Mouse (Mus musculus) forebrain, embryonic 15.5 days (tissue): ENCODE measurements around the gene Cherp. TPM values are rescaled to one million over a fixed set of nuclear protein-coding genes. Genes with fewer than 3 reads are reported as not detected.

Experiments
- ATAC-seq: fragments of 200-750 bp; cut with Nextera tagmentation; replicated peaks from 2 replicates; pipeline ENCODE4 v1.8.0; 2017; ENCODE audit warnings: mild to moderate bottlenecking, moderate TSS enrichment, moderate library complexity
- H3K27ac ChIP-seq: fragments of 300-500 bp; sonication (generic); replicated peaks from 2 replicates; pipeline ENCODE4 v1.5.1; 2015; ENCODE audit warnings: mild to moderate bottlenecking, inconsistent platforms
- H3K27me3 ChIP-seq: fragments of 300-500 bp; sonication (generic); 2 replicates; pipeline ENCODE4 v1.6.1; 2015; ENCODE audit warnings: inconsistent platforms
- H3K36me3 ChIP-seq: fragments of 300-500 bp; sonication (generic); 2 replicates; pipeline ENCODE4 v1.6.1; 2015; ENCODE audit warnings: mild to moderate bottlenecking, inconsistent platforms
- H3K4me1 ChIP-seq: fragments of 300-500 bp; sonication (generic); 2 replicates; pipeline ENCODE4 v1.6.1; 2015; ENCODE audit warnings: inconsistent platforms
- H3K4me2 ChIP-seq: fragments of 300-500 bp; sonication (generic); replicated peaks from 2 replicates; pipeline ENCODE4 v1.6.1; 2015; ENCODE audit warnings: mild to moderate bottlenecking, inconsistent platforms
- H3K4me3 ChIP-seq: fragments of 300-500 bp; sonication (generic); 2 replicates; pipeline ENCODE4 v1.5.1; 2015; ENCODE audit warnings: mild to moderate bottlenecking, inconsistent platforms
- H3K9ac ChIP-seq: fragments of 300-500 bp; sonication (generic); replicated peaks from 2 replicates; pipeline ENCODE4 v1.6.1; 2015; ENCODE audit warnings: mild to moderate bottlenecking, inconsistent platforms
- H3K9me3 ChIP-seq: fragments of 300-500 bp; sonication (generic); 2 replicates; pipeline ENCODE4 v1.6.1; 2016; ENCODE audit warnings: inconsistent platforms
- WGBS: fragments of 180-500 bp; shearing (Covaris S2); methylation state at CpG from one replicate; pipeline ENCODE4 v1.1.7; 2015; ENCODE audit warnings: mixed read lengths; 5-methylcytosine and 5-hydroxymethylcytosine counted together
- polyA plus RNA-seq: library from polyadenylated mRNA; unstranded; fragments of >200 nt; fragmentation: Nextera tagmentation; extraction: Ambion mirVana; gene quantifications from 2 replicates; pipeline ENCODE4 v1.2.1, GENCODE M21; 2015

The Cherp gene
- polyA plus RNA-seq, 1 experiment from 2014 or later = 46.8 TPM

DNA sequence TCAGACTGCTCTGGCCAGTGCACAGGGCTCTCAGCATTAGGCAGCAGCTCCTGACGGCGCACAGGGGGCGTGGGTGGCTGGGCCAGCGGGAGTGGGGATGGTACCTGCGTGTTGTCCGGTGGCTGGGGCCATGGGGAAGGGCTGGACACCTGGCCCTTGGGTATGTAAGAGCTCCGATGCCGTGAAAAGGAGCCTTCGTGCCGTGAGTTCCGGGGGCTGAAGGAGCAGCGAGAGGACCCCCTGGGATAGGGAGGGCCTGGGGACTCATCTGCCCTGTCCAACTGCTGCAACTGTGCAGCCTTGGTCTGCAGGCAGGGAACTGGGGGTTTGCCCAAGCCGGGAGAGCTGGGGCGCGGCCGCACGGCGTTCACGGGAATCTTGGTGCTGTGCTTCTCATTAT is 21.2 kb upstream of the Cherp start:
- no peak overlapping the region for H3K27ac ChIP-seq
- H3K9me3 ChIP-seq = no peaks in the 10 kb centered on the region
- H3K4me1 ChIP-seq = peaks cover 29% of the 10 kb centered on the region
- H3K27me3 ChIP-seq = no peaks in the 10 kb centered on the region
- H3K9ac ChIP-seq = no peak overlapping the region
- H3K36me3 ChIP-seq = peaks cover 19% of the 10 kb centered on the region
- 93% methylated on average over 19 of the region's 19 CpGs for WGBS
- no peak for ATAC-seq
- H3K4me3 ChIP-seq = no peak overlapping the region
- H3K4me2 ChIP-seq = no peak overlapping the region

DNA sequence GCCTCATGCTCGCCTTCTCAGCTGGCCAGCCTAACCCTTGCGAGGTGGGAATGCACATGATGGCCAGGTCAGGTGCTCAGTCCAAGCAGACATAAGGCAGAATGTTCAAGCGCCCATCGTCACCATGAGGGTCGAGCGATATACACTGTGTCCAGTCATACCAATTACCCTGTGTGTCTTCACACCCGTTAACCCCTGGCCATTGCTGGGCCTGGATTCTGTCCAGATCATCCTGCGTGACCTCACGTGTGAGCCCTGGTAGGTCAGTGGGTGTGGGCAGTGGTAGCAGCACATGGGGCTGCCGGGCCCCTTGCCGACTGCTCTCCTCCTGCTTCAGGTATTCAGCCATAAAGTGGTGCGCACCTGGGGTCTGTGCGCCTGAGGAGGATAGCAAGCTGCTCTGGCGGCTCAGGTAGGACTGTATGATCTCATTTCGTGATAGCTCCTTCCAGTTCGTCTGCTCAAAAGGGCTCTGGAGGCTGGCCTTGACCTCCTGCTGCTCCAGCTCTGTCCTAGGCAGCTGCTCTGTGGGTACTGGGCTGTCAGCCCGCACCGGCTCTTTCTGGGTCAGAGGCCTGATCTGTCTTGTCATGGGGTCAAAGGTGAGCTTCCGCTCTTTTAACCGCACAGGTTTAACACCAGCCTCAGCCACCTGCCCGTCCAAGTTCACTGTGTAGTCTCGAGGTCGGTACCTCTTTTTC is 20.5 kb upstream of the Cherp start:
- Histone ChIP-seq H3K9me3 (no peaks in the 10 kb centered on the region), H3K27ac (no peak overlapping the region), H3K4me3 (no peak overlapping the region), H3K36me3 (peaks cover 19% of the 10 kb centered on the region), H3K4me2 (no peak overlapping the region), H3K4me1 (peaks cover 35% of the 10 kb centered on the region), H3K9ac (no peak overlapping the region), H3K27me3 (no peaks in the 10 kb centered on the region)
- 90% methylated on average over 23 of the region's 23 CpGs for WGBS
- ATAC-seq = no peak

DNA sequence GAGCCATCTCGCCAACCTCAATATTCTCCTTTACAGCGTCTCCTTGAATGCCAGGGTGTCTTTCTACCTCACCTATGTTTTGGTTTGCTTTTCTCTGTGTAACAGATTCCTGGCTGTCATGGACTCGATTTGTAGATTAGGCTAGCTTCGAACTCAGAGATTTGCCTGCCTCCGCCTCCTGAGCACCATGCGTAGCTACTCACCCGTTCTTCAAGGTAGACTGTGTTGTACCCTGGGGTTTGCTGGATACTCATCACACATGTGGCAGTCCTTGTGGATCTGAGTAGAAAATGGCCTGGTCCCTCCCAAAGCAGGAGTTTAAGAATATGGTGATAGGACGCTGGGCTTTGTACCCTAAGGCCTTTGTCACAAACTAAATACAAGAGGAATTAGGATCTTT is 18.4 kb upstream of the Cherp start:
- Histone ChIP-seq H3K36me3 (peaks cover 23% of the 10 kb centered on the region), H3K4me3 (peak overlapping the region; percentile 98), H3K27ac (peak overlapping the region; percentile 82), H3K9ac (peak overlapping the region; percentile 69), H3K4me1 (peaks cover 39% of the 10 kb centered on the region), H3K27me3 (no peaks in the 10 kb centered on the region), H3K4me2 (peak overlapping the region; percentile 76), H3K9me3 (no peaks in the 10 kb centered on the region)
- ATAC-seq = no peak
- 13% methylated on average over 8 of the region's 8 CpGs for WGBS

DNA sequence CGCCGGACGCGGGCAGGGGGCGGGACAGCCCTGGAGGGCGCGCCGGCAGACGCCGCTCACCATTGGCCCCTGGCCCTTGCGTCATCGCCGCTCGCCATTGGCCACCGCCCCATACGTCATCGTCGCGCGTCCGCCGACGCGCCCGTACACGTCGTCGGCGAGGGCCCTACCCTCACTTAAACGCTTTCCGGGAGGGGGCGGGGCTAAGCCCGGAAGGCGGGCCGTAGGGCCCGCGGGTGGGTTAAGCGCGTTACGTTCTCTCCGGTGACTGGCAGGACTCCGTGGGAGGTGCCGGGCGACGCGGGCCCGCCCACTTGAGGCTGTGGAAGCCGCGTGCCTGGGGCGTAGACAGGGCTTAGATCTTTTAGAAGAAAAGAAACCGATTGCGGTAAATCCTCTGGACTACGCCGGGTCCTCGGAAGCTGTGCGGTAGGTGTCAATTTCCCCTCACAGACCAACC is 17.6 kb upstream of the Cherp start:
- H3K4me2 ChIP-seq = peak overlapping the region; percentile 76
- H3K27ac ChIP-seq = peak overlapping the region; percentile 82
- H3K4me1 ChIP-seq = peaks cover 36% of the 10 kb centered on the region
- no peaks in the 10 kb centered on the region for H3K9me3 ChIP-seq
- H3K4me3 ChIP-seq = peak overlapping the region; percentile 98
- WGBS = under 1% methylated on average over 53 of the region's 56 CpGs
- no peaks in the 10 kb centered on the region for H3K27me3 ChIP-seq
- peak overlapping the region; percentile 83 for H3K9ac ChIP-seq
- ATAC-seq = peak; percentile 97
- peaks cover 30% of the 10 kb centered on the region for H3K36me3 ChIP-seq

DNA sequence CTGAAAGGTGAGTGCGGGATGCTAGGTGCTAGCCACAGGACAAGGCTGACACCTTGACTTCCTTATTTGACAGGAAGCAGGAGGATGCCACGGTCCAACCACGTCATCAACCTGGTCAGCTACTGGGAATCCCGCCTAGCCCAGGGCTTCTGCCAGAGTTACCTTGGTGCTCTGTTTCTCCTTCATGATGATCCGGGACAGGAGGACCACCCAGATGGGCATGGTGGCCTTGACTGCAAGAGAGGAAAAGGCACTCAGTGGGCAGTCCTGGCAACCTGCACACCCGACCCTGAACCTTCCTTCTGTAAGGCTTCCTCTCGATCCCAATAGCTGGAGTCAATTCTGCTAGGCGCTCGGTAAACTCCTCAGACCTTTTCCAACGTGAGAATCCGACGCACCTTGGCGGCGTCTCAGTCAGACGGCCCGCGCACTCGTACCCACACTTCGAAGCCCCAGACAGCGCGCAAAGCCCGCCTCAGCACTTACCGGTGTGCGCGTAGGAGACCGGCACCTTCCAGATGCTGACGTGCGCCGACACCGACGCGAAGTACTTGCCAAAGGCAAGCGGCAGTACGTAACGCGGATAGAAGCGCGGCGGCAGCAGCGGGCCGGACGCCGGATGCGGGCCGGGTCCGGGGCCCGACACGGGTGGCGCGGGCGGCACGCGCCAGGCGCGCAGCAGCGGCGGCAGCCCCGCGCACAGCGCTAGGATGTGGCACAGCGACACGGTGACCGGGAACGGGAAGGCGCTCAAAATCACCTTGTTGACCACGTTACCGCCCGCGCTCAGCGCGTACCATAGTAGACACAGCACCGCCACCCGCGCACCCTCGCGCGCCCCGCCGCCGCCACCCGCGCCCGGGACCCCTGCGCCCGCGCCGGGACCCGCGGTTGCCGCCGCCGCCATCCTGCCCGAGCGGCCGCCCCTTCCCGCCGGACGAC is 16.9 kb upstream of the Cherp start, which contains the start of gene Slc35e1:
Gene Slc35e1, minus strand, starts transcription at position 935 of the 942 bp plus-strand sequence.
- Histone ChIP-seq H3K4me2 (peak within 1 kb of the TSS; percentile 76), H3K4me3 (peak within 1 kb of the TSS; percentile 98), H3K4me1 (peaks cover 34% of the 10 kb centered on the region), H3K36me3 (peaks cover 31% of the 10 kb centered on the region), H3K9ac (peak within 1 kb of the TSS; percentile 83), H3K9me3 (no peaks in the 10 kb centered on the region), H3K27ac (peak within 1 kb of the TSS; percentile 82), H3K27me3 (no peaks in the 10 kb centered on the region)
- WGBS = 1% methylated on average over 84 of the region's 98 CpGs
- peak; percentile 61 for ATAC-seq

DNA sequence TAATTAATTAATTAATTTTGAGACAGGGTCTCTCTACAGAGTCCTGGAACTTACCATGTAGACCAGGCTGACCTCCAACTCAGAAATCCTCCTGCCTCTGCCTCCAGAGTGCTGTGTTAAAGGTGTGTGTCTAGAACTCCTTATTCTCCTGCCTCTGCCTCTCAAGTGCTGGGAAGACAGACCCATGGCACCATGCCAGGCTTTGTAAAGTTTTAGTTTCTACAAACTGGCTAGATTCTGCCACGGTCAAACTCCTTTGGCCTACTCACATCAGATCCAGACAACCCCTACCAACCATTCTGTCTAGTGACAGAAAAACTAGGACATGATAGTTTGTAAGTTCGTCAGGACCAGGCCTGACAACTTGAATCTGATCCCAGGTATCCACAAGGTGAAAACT is 16.0 kb upstream of the Cherp start:
- no peaks in the 10 kb centered on the region for H3K9me3 ChIP-seq
- 79% methylated on average over 2 of the region's 2 CpGs for WGBS
- no peak overlapping the region; the same call in 1 of the 2 replicates for H3K9ac ChIP-seq
- H3K36me3 ChIP-seq = peaks cover 25% of the 10 kb centered on the region
- no peak for ATAC-seq
- peak overlapping the region; percentile 98 for H3K4me3 ChIP-seq
- H3K27me3 ChIP-seq = no peaks in the 10 kb centered on the region
- no peak overlapping the region for H3K27ac ChIP-seq
- peak overlapping the region; percentile 68; the same call in 1 of the 2 replicates for H3K4me2 ChIP-seq
- H3K4me1 ChIP-seq = peaks cover 34% of the 10 kb centered on the region

- no peak for ATAC-seq
- H3K4me3 ChIP-seq = no peak overlapping the region
- H3K27ac ChIP-seq = no peak overlapping the region
- no peaks in the 10 kb centered on the region for H3K27me3 ChIP-seq
- H3K9me3 ChIP-seq = no peaks in the 10 kb centered on the region
- H3K9ac ChIP-seq = no peak overlapping the region
- H3K4me2 ChIP-seq = no peak overlapping the region
- peaks cover 40% of the 10 kb centered on the region for H3K36me3 ChIP-seq
- H3K4me1 ChIP-seq = peaks cover 21% of the 10 kb centered on the region
These were observed 12.0 kb upstream of the Cherp start for GRCm38 (mm10) chr8:72487014-72487413.

- no peaks in the 10 kb centered on the region for H3K27me3 ChIP-seq
- no peak for ATAC-seq
- no peaks in the 10 kb centered on the region for H3K9me3 ChIP-seq
- H3K36me3 ChIP-seq = peaks cover 46% of the 10 kb centered on the region
- no peak overlapping the region for H3K27ac ChIP-seq
- no peak overlapping the region for H3K4me2 ChIP-seq
- WGBS = 86% methylated on average over 6 of the region's 6 CpGs
- H3K4me3 ChIP-seq = no peak overlapping the region
- 0 out of 2 replicates have a peak, but pooled peaks cover 7% of the 10 kb centered on the region for H3K4me1 ChIP-seq
- H3K9ac ChIP-seq = no peak overlapping the region
These were observed 10.6 kb upstream of the Cherp start for GRCm38 (mm10) chr8:72485456-72486199.

DNA sequence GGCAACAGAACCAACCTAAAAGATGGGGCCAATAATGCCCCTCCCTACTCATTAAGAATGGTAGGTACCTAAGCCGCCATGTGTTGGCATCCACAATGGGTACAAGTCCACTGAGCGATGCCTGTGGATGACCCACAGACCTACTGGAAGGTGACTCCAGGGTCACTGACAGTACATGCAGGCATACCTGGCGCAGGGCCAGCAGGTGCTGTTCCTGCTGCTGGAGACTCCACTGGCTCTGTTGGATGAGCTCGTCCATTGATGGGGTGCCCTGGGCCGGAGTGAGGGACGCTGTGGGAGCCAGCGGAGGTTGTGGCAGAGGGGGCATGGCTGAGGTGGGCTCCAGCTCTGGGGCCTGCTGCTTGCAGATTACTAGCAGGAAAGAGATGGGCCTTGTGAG is 4.3 kb downstream of the Cherp start:
- no peaks in the 10 kb centered on the region for H3K27me3 ChIP-seq
- no peak overlapping the region for H3K9ac ChIP-seq
- H3K27ac ChIP-seq = no peak overlapping the region
- H3K9me3 ChIP-seq = no peaks in the 10 kb centered on the region
- WGBS = 91% methylated on average over 7 of the region's 7 CpGs
- H3K4me2 ChIP-seq = no peak overlapping the region
- H3K4me3 ChIP-seq = no peak overlapping the region
- no peak for ATAC-seq
- peaks cover 67% of the 10 kb centered on the region for H3K36me3 ChIP-seq
- peaks cover 16% of the 10 kb centered on the region for H3K4me1 ChIP-seq

DNA sequence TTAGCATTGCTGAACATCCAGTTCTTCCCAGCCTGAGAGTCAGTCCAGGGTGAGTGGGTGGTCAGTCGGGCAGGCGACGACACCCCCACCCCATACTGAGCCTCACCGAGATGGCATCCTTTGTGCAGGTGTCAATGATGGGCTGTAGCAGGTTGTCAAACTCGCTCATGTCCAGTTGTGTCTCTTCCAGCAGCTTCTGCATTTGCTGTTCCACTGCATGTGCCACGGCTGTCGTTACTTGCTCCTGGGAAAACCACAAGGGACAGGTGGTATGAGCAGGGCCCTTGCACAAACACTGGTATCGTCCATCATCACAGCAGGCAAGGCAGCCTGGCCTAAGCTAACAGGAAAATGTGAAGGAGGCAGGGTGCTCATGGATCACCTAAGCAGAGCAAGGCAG is 5.0 kb downstream of the Cherp start:
- no peak for ATAC-seq
- WGBS = 93% methylated on average over 8 of the region's 8 CpGs
- Histone ChIP-seq H3K9me3 (no peaks in the 10 kb centered on the region), H3K27me3 (no peaks in the 10 kb centered on the region), H3K4me1 (peaks cover 14% of the 10 kb centered on the region), H3K4me3 (no peak overlapping the region), H3K9ac (no peak overlapping the region), H3K27ac (no peak overlapping the region), H3K36me3 (peaks cover 74% of the 10 kb centered on the region), H3K4me2 (no peak overlapping the region)

DNA sequence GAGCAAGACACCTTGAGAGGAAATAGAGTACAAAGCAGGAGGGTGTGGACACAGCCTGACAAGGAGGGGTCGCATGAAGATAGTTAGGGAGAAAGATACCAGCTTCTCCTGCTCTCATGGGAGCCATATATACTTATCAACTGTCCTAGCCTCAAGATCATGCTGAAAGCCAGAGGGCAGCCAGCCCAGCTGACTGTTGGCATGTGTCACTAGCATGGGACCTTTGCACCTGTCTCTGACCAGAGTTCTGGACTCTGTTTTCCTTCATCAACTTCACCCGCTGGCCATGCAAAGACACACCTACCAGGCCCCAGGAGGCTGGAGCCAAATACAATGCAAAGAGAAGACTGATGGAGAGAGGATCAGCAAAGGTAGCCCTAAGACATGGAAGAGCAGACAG is 5.8 kb downstream of the Cherp start:
- no peaks in the 10 kb centered on the region for H3K27me3 ChIP-seq
- H3K27ac ChIP-seq = no peak overlapping the region
- no peak overlapping the region for H3K9ac ChIP-seq
- H3K4me2 ChIP-seq = no peak overlapping the region
- no peaks in the 10 kb centered on the region for H3K9me3 ChIP-seq
- H3K4me1 ChIP-seq = peaks cover 12% of the 10 kb centered on the region
- H3K4me3 ChIP-seq = no peak overlapping the region
- no peak for ATAC-seq
- peaks cover 81% of the 10 kb centered on the region for H3K36me3 ChIP-seq
- WGBS = 93% methylated on average over 2 of the region's 2 CpGs
